Mouse (Mus musculus) neural tube, embryonic 15.5 days (tissue): ENCODE measurements around the gene Zc3h7b. TPM values are rescaled to one million over a fixed set of nuclear protein-coding genes. Genes with fewer than 3 reads are reported as not detected.

ENCODE experiments used
- ATAC-seq: fragments of 200-750 bp; cut with Nextera tagmentation; 2 replicates; pipeline ENCODE4 v1.8.0; 2017; ENCODE audit warnings: mild to moderate bottlenecking, moderate TSS enrichment, moderate library complexity; ENCODE audit not compliant: low FRiP score
- H3K27ac ChIP-seq: fragments of 300-500 bp; sonication (generic); replicated peaks from 2 replicates; pipeline ENCODE4 v1.5.1; 2015; ENCODE audit warnings: mild to moderate bottlenecking, inconsistent platforms
- H3K27me3 ChIP-seq: fragments of 300-500 bp; sonication (generic); replicated peaks from 2 replicates; pipeline ENCODE4 v1.6.1; 2015; ENCODE audit warnings: inconsistent platforms
- H3K36me3 ChIP-seq: fragments of 300-500 bp; sonication (generic); 2 replicates; pipeline ENCODE4 v1.6.1; 2015; ENCODE audit warnings: inconsistent platforms
- H3K4me1 ChIP-seq: fragments of 300-500 bp; sonication (generic); 2 replicates; pipeline ENCODE4 v1.6.1; 2015; ENCODE audit warnings: inconsistent platforms
- H3K4me2 ChIP-seq: fragments of 300-500 bp; sonication (generic); 2 replicates; pipeline ENCODE4 v1.6.1; 2015; ENCODE audit warnings: inconsistent platforms, mild to moderate bottlenecking, moderate library complexity
- H3K4me3 ChIP-seq: fragments of 300-500 bp; sonication (generic); replicated peaks from 2 replicates; pipeline ENCODE4 v1.5.1; 2015; ENCODE audit warnings: mild to moderate bottlenecking, inconsistent platforms
- H3K9ac ChIP-seq: fragments of 300-500 bp; sonication (generic); replicated peaks from 2 replicates; pipeline ENCODE4 v1.6.1; 2015; ENCODE audit warnings: mild to moderate bottlenecking, inconsistent platforms
- H3K9me3 ChIP-seq: fragments of 300-500 bp; sonication (generic); replicated peaks from 2 replicates; pipeline ENCODE4 v1.6.1; 2016; ENCODE audit warnings: inconsistent platforms
- WGBS: fragments of 180-500 bp; shearing (Covaris S2); methylation state at CpG from one replicate; pipeline ENCODE4 v1.1.7; 2015; ENCODE audit warnings: mixed read lengths; 5-methylcytosine and 5-hydroxymethylcytosine counted together
- polyA plus RNA-seq: library from polyadenylated mRNA; unstranded; fragments of >200 nt; fragmentation: Nextera tagmentation; extraction: Ambion mirVana; gene quantifications from 2 replicates; pipeline ENCODE4 v1.2.1, GENCODE M21; 2015

The Zc3h7b gene
- polyA plus RNA-seq, 1 experiment from 2014 or later: 41.7 TPM

GRCm38 (mm10) chr15:81769037-81769436 lies 24.2 kb downstream of the Zc3h7b start:
- WGBS: 61% methylated on average over 12 of the region's 13 CpGs
- Histone ChIP-seq H3K4me3 (no peak overlapping the region), H3K9ac (no peak overlapping the region), H3K4me1 (no peaks in the 10 kb centered on the region), H3K36me3 (peaks cover 50% of the 10 kb centered on the region), H3K27ac (no peak overlapping the region), H3K27me3 (no peaks in the 10 kb centered on the region), H3K4me2 (no peak overlapping the region), H3K9me3 (no peaks in the 10 kb centered on the region)
- no peak for ATAC-seq

DNA sequence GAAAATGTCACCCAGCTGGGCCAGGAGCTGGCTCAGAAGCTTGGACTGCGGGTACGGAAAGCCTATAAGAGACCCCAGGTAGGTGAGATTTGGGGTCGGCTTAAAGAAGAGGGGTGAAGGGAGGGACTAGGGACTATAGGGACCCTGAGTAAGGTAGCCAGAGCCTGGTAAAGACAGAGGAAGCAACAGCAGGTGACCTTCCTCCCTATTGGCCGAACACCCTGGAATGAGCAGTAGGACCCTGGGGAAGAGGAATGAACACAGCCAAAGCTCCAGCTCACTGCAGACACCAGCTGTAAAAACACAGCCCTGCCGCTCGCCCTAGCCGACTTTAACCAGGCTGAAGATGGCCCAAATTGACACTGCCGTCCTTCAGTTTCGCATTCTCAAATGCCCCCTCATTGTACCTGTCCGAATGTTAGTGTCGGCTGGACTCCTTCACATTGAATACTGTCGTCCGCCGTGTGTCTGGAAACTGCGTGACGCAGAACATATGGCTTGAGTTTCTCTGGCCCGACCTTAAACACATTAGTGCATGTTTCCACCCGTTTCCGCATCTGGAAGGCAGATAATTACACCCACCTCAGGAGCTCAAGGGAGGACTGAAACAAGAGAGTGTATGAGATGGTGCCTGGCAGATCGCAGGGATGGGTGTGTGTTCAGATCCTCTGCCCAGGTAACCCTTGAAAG lies 27.7 kb downstream of the Zc3h7b start:
- no peak overlapping the region for H3K4me3 ChIP-seq
- no peak overlapping the region for H3K4me2 ChIP-seq
- peaks cover 83% of the 10 kb centered on the region for H3K36me3 ChIP-seq
- no peak overlapping the region for H3K27ac ChIP-seq
- no peaks in the 10 kb centered on the region for H3K27me3 ChIP-seq
- 87% methylated on average over 20 of the region's 20 CpGs for WGBS
- no peaks in the 10 kb centered on the region for H3K4me1 ChIP-seq
- H3K9me3 ChIP-seq: no peaks in the 10 kb centered on the region
- H3K9ac ChIP-seq: no peak overlapping the region
- no peak for ATAC-seq

GRCm38 (mm10) chr15:81774505-81775171 lies 29.8 kb downstream of the Zc3h7b start:
- H3K4me2 ChIP-seq: no peak overlapping the region
- H3K9me3 ChIP-seq: no peaks in the 10 kb centered on the region
- H3K27ac ChIP-seq: no peak overlapping the region
- WGBS: 89% methylated on average over 15 of the region's 15 CpGs
- H3K4me1 ChIP-seq: no peaks in the 10 kb centered on the region
- H3K9ac ChIP-seq: no peak overlapping the region
- no peak for ATAC-seq
- H3K27me3 ChIP-seq: no peaks in the 10 kb centered on the region
- H3K4me3 ChIP-seq: no peak overlapping the region
- H3K36me3 ChIP-seq: peaks cover 89% of the 10 kb centered on the region

DNA sequence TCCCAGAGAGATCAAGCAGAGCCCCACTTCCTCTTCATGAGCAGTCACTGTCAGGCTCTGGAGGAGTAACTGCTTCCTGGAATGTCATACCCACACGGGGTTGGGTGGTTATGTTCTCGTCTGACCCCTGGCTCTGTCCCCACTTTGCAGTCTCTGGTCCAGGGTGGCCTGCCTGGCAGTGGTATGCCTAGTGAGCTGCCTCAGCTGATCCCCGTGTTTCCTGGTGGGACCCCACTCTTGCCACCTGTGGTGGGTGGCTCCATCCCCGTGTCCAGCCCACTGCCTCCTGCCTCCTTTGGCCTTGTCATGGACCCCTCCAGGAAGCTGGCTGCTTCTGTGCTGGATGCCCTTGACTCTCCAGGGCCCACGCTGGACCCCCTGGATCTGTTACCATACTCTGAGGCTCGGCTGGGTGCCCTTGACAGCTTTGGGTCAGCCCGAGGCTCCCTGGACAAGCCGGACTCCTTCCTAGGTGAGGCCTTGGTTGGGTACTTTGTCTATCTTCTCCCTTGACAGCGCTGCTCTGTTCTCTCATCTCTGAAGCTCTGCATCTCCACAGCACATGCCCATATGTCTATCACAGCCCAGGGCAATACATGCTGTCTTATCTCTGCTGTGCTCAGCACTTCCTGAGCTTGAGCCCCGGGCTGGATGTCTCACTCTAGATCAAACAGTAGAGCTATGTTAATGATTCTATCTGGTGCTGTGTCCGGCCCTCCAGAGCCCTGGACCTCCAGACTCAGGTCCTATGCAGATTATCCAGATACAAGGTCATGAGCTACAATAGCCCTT lies 32.0 kb downstream of the Zc3h7b start:
- H3K27ac ChIP-seq: no peak overlapping the region
- WGBS: 91% methylated on average over 11 of the region's 11 CpGs
- H3K9me3 ChIP-seq: no peaks in the 10 kb centered on the region
- H3K4me1 ChIP-seq: no peaks in the 10 kb centered on the region
- H3K4me3 ChIP-seq: no peak overlapping the region
- no peak for ATAC-seq
- no peak overlapping the region for H3K4me2 ChIP-seq
- peaks cover 97% of the 10 kb centered on the region for H3K36me3 ChIP-seq
- no peaks in the 10 kb centered on the region for H3K27me3 ChIP-seq
- no peak overlapping the region for H3K9ac ChIP-seq

GRCm38 (mm10) chr15:81781816-81782215 lies 37.0 kb downstream of the Zc3h7b start:
- H3K4me3 ChIP-seq: no peak overlapping the region
- WGBS: 65% methylated on average over 7 of the region's 7 CpGs
- no peaks in the 10 kb centered on the region for H3K9me3 ChIP-seq
- no peak for ATAC-seq
- H3K4me2 ChIP-seq: no peak overlapping the region
- no peaks in the 10 kb centered on the region for H3K27me3 ChIP-seq
- no peak overlapping the region for H3K9ac ChIP-seq
- H3K27ac ChIP-seq: no peak overlapping the region
- H3K36me3 ChIP-seq: peaks cover 92% of the 10 kb centered on the region
- no peaks in the 10 kb centered on the region for H3K4me1 ChIP-seq

GRCm38 (mm10) chr15:81784762-81785161 lies 39.9 kb downstream of the Zc3h7b start:
- Histone ChIP-seq H3K36me3 (peaks cover 82% of the 10 kb centered on the region), H3K4me2 (no peak overlapping the region), H3K27me3 (no peaks in the 10 kb centered on the region), H3K4me3 (no peak overlapping the region), H3K9ac (no peak overlapping the region), H3K4me1 (no peaks in the 10 kb centered on the region), H3K27ac (no peak overlapping the region), H3K9me3 (no peaks in the 10 kb centered on the region)
- ATAC-seq: no peak
- whole genome bisulfite sequencing: 76% methylated on average over 5 of the region's 5 CpGs

GRCm38 (mm10) chr15:81785701-81786100 lies 40.8 kb downstream of the Zc3h7b start:
- Histone ChIP-seq H3K4me2 (no peak overlapping the region), H3K9ac (no peak overlapping the region), H3K4me1 (no peaks in the 10 kb centered on the region), H3K27me3 (no peaks in the 10 kb centered on the region), H3K27ac (no peak overlapping the region), H3K36me3 (peaks cover 82% of the 10 kb centered on the region), H3K4me3 (no peak overlapping the region), H3K9me3 (no peaks in the 10 kb centered on the region)
- 94% methylated on average over 8 of the region's 8 CpGs for WGBS
- no peak for ATAC-seq

- H3K36me3 ChIP-seq: peaks cover 82% of the 10 kb centered on the region
- H3K27ac ChIP-seq: no peak overlapping the region
- no peaks in the 10 kb centered on the region for H3K9me3 ChIP-seq
- no peaks in the 10 kb centered on the region for H3K27me3 ChIP-seq
- no peaks in the 10 kb centered on the region for H3K4me1 ChIP-seq
- 96% methylated on average over 13 of the region's 13 CpGs for WGBS
- ATAC-seq: no peak
- H3K4me3 ChIP-seq: no peak overlapping the region
- no peak overlapping the region for H3K4me2 ChIP-seq
- no peak overlapping the region for H3K9ac ChIP-seq
Observed at GRCm38 (mm10) chr15:81787525-81787924, 42.7 kb downstream of the Zc3h7b start.

DNA sequence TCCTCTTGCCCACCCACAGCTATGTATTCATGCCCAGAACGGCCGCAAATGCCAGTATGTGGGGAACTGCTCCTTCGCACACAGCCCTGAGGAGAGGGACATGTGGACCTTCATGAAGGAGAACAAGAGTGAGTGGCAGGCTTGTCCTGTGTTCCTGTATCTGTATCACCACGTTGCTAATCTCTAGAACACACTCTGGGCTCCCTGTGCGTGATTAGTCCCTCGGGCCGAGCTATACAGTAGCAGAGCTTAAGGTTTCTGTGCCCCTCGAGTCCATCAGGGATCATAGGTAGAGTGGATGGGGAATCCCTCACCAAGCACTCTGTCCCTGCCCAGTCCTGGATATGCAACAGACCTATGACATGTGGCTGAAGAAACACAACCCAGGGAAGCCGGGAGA lies 47.6 kb downstream of the Zc3h7b start:
- Histone ChIP-seq H3K27ac (no peak overlapping the region), H3K9me3 (no peaks in the 10 kb centered on the region), H3K27me3 (no peaks in the 10 kb centered on the region), H3K4me3 (no peak overlapping the region), H3K4me1 (no peaks in the 10 kb centered on the region), H3K9ac (no peak overlapping the region), H3K4me2 (no peak overlapping the region), H3K36me3 (peaks cover 66% of the 10 kb centered on the region)
- ATAC-seq: no peak
- WGBS: 96% methylated on average over 9 of the region's 9 CpGs

GRCm38 (mm10) chr15:81796228-81796627 lies 51.4 kb downstream of the Zc3h7b start:
- peaks cover 41% of the 10 kb centered on the region for H3K36me3 ChIP-seq
- no peak overlapping the region for H3K9ac ChIP-seq
- no peaks in the 10 kb centered on the region for H3K4me1 ChIP-seq
- 71% methylated on average over 3 of the region's 3 CpGs for WGBS
- no peaks in the 10 kb centered on the region for H3K9me3 ChIP-seq
- no peak overlapping the region for H3K4me3 ChIP-seq
- no peaks in the 10 kb centered on the region for H3K27me3 ChIP-seq
- peak; percentile 46; the same call in 1 of the 2 replicates for ATAC-seq
- H3K4me2 ChIP-seq: no peak overlapping the region
- H3K27ac ChIP-seq: no peak overlapping the region

DNA sequence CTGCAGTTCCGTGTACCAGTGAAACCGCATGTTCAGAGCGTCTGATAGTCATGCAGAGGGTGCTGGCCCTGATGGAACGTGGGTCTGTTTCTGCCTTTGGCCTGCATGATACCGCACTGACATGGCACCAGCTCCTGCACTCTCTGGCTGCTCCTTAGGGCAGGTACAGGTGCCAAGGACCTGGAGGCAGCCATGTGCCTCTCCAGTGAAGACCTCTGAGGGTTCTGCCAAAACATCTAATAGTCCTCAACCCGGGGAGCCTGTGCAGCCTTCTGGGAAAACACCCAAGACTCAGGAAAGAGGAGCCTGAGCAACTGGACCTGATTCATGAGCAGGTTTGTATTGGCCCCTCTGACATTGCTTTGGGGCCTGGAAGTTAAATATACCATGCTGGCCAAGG lies 53.0 kb downstream of the Zc3h7b start:
- no peak overlapping the region for H3K4me3 ChIP-seq
- no peak overlapping the region for H3K9ac ChIP-seq
- H3K4me1 ChIP-seq: peaks cover 12% of the 10 kb centered on the region
- no peak overlapping the region for H3K27ac ChIP-seq
- no peak for ATAC-seq
- no peaks in the 10 kb centered on the region for H3K27me3 ChIP-seq
- WGBS: 94% methylated on average over 6 of the region's 6 CpGs
- no peak overlapping the region for H3K4me2 ChIP-seq
- peaks cover 25% of the 10 kb centered on the region for H3K36me3 ChIP-seq
- H3K9me3 ChIP-seq: no peaks in the 10 kb centered on the region

DNA sequence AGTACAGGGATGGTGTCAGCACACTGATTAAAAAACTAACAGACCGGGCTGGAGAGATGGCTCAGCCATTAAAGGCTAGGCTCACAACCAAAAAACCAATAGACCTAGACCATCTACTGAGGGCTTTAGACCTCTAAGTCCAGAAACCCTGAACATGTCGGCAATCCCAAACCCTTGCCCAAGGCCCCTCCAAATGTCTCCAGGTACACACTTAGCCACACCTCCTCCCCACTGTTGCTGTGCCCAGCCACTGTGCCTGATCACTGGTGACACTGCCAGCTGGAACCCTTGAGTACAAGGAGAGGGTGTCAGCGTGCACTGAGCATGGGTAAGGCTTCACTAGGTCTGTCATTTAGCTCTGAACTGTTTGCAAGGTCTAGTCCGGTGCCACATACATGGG lies 53.6 kb downstream of the Zc3h7b start:
- Histone ChIP-seq H3K27me3 (no peaks in the 10 kb centered on the region), H3K9me3 (no peaks in the 10 kb centered on the region), H3K4me1 (peaks cover 17% of the 10 kb centered on the region), H3K4me2 (no peak overlapping the region), H3K27ac (no peak overlapping the region), H3K4me3 (no peak overlapping the region), H3K9ac (no peak overlapping the region), H3K36me3 (peaks cover 20% of the 10 kb centered on the region)
- ATAC-seq: no peak
- WGBS: 95% methylated on average over 4 of the region's 4 CpGs
